Mouse (Mus musculus) G1E (cell line): Measurements from ENCODE around the gene Dusp10.

Source experiments
- CTCF ChIP-seq: IDR thresholded peaks from 2 replicates; pipeline ENCODE4 v1.5.1; 2012; ENCODE audit warnings: low read depth, low read length, inconsistent platforms, mixed read lengths
- GATA1 ChIP-seq: IDR thresholded peaks from 2 replicates; pipeline ENCODE4 v1.6.1; 2012; ENCODE audit warnings: borderline replicate concordance, low read length, inconsistent platforms, mixed read lengths
- GATA2 ChIP-seq: IDR thresholded peaks from 2 replicates; pipeline ENCODE4 v1.6.1; 2012; ENCODE audit warnings: low read depth, low read length, inconsistent platforms, borderline replicate concordance
- POLR2AphosphoS5 ChIP-seq: IDR thresholded peaks from 2 replicates; pipeline ENCODE4 v1.6.1; 2012; ENCODE audit warnings: low read depth, low read length, inconsistent platforms; ENCODE audit not compliant: insufficient replicate concordance
- TAL1 ChIP-seq: conservative IDR thresholded peaks from 2 replicates; pipeline ENCODE4 v1.6.1; 2012; ENCODE audit warnings: low read depth, low read length, inconsistent platforms, mixed read lengths

- TF ChIP-seq CTCF (no peak), GATA1 (no peak), POLR2AphosphoS5 (no peak), TAL1 (no peak), GATA2 (no peak)
Measured at GRCm38 (mm10) chr1:184043391-184043790, 30.3 kb downstream of the Dusp10 start.
